Mouse (Mus musculus): ENCODE data around the gene Gm36028. TPM values are rescaled to one million over a fixed set of nuclear protein-coding genes. Genes with fewer than 3 reads are reported as not detected.

Gene Gm36028
- polyA plus RNA-seq (2012; rRNA removed) = 0.12 and 0.14 TPM in 2 replicates

DNA sequence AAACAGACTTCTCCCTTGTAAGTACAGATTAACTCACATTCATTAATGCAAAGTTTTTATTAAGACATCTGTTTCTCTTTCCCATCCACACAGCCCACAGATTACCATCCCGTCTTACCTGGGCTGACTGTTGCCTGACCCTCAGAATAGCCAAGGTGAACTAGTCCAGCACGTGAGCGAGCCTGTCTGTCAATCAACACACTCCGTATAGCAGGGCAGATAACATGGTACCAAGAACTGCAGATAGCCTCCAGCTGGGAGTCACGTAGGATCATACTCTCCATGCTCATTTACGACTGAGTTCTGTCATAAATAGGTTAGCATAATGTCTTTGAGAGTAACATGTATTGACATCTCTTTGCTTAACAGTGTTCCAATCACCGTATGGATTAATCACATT, at the start of gene Gm36028:
Gm36028 (minus strand) TSS at position 118 of the 400 bp plus-strand sequence.
- no peak for DNase-seq (ENCODE audit: low read depth)

DNA sequence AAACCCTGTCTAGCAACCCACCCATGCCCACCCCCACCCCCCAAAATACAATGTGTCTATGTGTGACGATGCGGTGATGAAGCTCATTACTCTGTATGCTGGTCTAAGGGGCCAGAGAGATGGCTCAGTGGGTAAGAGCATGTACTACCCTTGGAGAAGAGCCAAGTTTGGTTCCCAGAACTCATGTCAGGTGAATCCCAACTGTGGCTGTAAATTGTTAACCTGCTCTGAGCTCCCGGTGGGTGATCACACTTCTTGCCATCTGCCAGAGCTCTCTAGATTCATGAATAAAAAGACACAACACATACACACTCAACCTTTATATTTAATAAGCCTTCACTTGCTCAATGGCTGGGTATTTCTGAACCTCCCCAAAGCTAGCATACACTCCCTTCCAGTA, 45.5 kb upstream of the Gm36028 start:
- DNase-seq (ENCODE audit: low read depth) = no peak

DNA sequence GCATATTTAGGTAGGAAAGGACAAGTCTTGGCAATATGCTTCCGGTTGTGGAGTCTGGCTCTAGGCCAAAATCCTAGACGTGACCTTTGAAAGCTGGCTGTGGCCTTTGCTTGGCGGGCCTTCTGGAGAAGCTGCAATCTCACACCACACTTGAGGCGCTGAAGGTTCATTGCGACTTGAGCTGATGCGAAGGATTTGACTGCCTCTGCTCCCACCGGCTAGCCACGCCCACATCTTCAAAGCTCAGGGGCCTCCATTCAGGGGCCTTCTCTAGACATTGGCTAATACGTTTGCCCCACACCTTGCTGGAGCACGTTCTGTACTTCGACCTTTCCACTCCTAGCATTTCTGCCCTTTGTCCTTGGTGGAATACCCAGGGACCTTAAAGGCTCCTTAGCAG, 40.4 kb upstream of the Gm36028 start:
- no peak for DNase-seq (ENCODE audit: low read depth)

DNA sequence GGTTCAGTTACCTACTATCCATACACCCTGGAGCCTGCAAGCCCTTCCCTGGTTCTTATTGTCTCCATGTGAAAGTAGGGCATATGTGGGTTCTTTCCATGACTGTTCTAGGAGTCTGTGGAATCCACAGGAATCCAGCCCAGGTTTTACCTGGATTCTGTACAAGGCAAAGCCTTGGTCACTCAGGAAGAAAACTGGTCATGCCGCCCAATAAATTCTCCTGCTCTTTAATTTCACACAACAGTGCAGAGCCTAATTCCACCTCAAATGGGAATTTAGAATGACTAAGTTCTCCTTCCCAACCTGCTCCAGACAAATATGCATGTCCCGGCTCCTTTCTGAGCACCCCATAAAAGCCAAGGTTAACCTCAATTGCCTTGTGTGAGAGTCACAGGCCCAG, 38.4 kb upstream of the Gm36028 start:
- DNase-seq (ENCODE audit: low read depth) = no peak

DNA sequence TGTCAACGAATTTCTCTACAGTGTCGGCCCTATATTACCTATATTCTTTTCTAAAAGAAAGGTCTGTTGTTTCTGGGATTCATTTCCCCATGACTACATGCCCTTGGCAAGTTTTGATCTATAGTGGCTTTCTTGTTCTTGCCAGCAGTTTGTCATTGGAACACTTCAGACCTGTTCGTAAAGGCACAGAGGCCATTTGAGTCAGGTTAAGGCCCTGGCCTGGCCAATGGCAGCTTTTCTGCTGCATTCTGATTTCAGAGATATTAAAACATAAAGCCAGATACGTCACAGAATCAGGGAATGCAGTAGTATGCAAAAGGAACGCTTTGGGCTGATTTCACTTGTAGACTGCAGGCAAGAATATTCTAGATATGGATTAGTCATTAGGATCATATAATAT, 37.8 kb upstream of the Gm36028 start:
- no peak for DNase-seq (ENCODE audit: low read depth)

DNA sequence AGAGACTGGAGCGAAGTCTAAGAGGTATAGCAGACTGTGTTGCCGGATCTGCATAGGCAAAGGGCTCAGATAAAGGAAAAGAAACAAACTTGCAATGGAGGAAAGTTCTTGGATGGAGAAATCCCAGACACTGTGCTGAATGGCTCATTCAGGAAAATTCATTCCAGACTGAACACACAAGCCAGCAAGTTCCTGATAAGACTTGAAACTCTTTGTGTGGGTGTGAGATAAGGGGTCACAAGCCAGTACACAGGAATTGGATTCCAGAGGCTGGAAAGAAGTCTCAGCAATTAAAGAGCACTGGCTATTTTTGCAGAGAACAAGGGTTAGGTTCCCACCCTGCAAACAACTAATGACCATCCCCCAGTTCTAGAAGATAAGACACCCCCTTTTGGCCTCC, 33.0 kb upstream of the Gm36028 start:
- DNase-seq (ENCODE audit: low read depth) = no peak

DNA sequence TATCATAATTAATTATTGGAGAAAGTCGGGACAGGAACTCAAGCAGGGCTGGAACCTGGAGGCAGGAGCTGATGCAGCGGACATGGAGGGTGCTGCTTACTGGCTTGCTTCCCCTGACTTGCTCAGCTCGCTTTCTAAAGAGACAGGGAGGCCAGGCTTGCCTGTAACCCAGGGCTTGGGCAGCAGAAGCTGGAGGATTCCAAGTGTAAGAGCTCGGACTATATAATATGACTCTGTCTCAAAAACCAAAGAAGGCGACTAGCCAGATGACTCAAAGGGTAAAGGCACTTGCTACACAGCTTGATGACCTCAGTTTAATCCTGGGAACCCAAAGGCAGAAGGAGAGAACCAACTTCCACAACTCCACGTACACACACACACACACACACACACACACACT, 32.4 kb upstream of the Gm36028 start:
- no peak for DNase-seq (ENCODE audit: low read depth)

DNA sequence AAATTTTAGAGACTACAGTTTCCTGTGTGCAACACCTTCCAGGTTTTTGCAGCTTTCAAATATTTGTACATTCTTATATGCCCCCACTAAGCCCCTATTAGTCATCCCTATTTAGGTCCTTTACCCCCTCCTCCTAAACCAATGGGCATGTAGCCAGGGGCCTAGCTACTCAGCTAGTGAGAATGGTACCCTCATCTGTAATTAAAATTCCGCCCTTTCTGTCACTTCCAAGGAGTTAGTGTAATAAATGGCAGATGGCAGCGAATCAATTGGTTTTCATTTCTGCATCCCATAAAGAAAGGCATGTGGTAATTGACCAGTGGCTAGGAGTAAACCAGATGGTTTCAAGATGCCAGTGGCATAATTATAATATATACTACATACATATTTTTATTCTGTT, 31.7 kb upstream of the Gm36028 start:
- DNase-seq (ENCODE audit: low read depth) = no peak

DNA sequence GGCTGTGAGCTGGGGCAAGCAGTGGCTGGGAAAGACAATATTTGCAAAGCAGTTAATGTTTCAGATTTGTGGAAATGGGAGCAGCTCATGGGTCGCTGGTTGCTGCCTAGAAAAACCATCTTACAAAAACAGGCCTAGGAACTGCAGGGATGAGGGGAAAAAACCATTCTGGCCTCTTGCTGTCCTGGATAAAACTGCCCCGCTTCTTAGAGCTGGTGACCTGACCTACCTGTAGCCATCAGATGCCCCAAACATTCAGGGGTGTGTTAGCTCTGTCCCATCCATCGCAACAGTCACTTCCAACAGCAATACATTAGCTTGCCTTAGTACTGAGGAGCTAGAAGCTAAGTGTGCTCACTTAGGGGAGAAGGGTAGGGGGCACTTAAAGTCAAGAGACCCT, 28.0 kb upstream of the Gm36028 start:
- no peak for DNase-seq (ENCODE audit: low read depth)

DNA sequence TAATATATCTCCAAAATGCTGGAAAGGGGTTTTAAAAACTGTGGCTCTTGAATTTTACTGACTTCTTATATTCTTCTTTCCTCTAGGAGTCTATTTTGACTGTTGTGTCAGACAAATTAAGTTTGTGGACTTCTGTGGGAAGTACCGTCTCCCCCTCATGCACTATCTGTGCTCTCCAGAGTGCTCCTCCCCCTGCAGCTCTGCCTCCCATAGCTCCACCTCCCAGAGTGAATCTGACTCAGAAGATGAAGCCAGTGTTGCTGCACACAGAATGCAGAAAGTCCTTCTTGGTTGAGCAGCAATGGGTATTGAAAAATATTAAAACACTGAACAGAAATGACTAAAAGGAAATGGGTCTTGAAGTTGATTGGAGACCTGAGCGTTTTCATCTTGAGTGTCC, 20.2 kb upstream of the Gm36028 start:
- DNase-seq (ENCODE audit: low read depth) = no peak

DNA sequence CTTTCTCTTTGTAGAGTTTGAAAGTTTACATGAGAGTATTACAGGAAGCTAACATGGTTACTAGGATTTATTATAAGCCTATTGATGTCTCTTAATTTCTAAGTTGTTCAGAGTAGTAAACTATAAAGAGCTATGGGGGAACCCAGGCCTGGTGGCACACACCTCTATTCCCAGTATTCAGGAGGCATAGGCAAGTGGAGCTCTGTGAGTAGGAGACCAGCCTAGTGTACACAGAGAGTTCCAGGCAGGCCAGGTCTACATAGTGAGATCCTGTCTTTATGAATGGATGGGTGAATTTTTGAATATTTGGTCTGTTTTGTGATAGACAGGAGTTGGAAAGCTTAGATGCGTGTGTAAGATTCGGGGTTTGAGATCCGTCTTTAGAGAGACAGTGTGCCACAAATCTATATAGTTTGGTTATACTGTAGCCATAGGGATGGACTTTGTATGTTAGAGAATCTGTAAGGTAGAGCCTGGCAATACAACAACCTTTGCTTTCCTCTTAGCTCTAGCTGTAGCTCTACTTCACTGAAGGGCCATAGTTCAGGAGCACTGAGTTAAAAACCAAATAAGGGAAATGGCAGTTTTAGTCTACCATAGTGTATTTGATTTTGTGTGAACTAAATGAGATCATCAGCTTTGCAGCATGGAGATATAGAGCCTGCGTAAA, 18.9 kb upstream of the Gm36028 start:
- DNase-seq (ENCODE audit: low read depth) = no peak

DNA sequence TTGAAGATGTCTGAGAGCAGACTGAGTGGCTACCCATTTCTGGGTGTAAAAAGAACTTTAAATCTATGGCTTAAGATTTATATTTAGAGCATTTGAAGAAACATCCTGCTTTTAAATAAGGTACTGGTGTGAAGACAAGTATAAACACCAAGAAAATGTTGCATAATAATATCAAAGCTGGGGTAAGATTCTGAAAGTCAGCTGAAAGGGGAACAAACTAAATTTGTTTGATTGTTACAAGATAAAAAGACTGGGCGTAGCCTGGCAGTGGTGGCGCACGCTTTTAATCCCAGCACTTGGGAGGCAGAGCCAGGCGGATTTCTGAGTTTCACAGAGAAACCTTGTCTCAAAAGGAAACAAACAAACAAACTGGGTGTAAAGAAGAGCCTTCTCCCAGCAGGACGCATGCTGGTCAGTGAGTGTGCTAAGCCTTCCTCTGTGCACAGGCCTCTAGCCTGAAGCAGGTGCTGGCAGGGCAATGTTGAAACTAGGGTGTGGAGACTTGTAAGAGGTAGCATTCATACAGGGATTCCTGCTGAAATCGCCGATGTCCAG, 18.1 kb upstream of the Gm36028 start:
- no peak for DNase-seq (ENCODE audit: low read depth)

DNA sequence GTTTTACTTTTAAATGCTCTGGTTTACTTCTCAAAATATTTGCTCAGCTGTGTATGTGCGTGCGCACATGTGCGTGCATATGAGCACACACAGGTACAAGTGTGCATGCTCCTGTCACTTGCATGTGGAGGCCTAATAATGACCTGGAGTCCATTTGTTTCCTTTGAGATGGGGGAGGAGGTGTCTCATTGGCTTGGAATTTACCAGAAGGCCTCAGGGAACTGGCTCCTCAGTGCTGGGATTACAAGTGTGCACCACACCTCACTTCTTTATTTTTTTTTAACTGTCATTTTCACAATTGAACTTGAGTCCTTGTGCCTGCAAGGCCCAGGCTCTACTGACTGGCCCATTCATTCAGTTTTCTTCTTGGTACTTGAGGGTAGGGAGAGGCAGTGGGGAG, 16.5 kb upstream of the Gm36028 start:
- DNase-seq (ENCODE audit: low read depth) = no peak

DNA sequence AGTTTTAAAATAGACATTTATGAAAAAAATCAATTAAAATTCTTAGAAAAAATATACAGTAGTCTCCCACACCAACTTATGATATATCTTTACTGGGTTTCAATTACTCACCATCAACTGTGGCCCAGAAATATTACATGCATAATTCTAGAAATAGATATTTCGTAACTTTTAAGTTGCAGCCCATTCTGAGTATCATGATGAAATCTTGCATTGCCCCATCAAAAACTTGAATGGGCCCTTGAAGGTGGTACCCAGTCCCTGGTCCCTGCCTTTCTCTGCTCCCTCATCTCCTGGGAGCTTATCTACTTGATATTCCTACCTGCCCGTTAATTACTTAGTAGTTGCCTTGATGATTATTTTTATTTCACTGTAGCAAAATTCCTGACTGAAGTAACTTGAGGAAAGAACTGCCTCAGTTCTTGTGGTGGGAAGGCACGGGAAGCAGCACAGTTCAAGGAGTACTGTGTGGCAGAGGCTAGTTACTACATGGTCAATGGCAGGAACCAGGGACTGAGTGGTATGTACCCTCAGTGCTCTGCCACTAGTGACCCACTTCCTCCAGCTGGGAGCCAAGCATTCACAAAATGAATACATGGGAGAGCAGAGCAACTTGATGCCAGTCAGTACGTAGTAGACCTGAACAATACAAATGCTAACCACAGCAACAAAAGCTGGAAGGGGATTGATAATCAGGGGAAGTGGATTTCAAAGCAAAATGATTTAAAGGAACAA, 13.7 kb upstream of the Gm36028 start:
- no peak for DNase-seq (ENCODE audit: low read depth)

DNA sequence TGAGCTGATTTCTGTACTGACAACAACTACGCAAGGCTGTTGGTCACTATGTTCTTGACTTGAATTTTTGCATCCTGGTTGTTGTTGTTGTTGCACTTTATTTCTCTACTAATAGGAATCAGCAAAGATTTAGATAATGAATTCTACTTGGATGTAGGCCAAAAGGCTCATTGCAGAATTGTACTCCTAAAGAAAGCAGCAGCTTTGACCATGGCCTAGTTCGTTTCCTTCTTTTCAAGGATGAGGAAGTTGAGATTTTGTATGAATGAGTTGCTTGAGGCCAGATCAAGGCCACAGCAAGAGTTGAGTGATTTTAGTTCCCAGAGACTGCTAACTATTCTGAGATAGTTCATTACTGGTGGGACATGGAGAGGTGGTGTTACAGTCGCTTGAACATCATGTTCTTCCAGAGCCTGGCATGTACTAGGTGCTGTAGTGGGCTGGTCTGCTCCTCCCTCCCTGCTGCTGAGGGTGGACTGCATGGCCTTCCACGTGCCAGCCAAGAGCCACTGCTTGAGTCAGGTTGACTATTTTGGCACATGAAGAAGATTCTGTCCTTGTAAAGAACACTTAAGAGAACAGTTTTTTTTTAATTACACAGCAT, 10.3 kb upstream of the Gm36028 start:
- no peak for DNase-seq (ENCODE audit: low read depth)

DNA sequence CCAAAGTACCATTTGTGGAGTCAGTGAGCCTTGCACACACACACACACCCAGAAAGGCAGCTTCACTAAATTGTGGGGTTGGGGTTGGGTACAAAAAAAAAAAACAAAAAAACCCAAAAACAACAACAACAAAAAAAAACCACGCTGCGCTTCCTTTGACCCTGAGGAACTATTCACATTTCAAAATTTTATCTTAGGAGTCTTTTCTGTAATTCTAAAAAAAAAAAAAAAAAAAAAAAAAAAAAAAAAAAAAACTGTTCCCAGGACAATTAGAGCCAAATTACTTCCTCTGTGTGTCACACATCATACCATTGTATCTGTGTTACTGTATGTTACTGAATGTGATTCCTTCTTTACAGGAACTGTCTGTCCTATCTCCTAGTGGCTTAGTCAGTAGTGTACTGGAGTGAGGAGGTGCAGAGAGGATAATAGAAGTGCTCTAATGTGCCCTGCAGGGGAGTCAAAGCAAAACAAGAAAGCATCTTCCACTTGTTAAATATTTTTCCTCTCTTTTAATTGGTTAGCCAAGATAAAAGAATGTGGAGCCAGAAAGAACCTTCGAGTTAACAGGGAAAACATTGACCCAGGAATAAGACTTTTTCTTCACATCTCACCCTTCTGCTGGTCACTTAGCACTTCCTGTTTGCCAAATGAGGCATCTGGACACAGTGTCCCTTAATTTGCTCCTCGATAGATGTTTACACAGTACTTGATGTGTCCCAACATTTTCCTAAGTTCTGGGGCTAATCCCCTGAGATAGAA, 8.7 kb upstream of the Gm36028 start:
- DNase-seq (ENCODE audit: low read depth) = no peak

DNA sequence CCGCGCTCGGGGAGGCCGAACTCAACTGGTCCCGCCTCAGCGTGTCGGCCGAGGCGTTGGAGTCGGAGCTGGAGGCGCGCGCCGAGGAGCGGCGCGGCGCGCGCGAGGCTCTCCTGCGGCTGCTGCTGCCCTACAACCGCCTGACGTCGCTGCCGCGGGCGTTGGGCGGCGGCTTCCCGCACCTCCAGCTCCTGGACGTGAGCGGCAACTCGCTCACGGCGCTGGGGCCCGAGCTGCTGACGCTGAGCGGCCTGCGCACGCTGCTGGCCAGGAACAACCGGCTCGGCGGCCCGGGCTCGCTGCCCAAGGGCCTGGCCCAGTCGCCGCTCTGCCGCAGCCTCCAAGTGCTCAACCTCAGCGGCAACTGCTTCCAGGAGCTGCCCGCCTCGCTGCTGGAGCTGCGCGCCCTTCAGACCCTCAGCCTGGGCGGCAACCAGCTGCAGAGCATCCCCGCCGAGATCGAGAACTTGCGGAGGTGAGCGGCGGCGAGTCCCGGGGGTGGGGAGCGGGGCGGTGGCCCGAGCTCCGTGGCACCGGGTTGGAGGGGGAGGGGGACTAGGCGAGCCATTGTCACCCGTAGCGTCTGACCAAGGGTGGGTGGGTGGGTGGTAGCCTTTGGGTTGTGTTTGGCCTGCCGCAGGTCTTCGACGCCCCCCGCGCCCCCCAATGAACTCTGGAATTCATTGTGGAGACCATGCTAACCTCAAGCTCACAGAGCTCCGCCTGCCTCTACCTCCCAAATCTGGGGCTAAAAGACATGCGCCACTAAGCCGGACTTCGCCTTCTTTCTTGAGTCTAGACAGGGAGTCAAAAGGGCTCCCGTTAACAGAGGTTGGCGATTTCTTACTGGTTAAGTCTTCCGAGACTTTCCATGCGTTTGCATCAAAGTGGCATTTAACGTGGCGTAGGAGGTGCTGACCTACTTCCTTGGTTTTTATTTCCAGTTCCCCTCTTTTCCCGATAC, 7.8 kb upstream of the Gm36028 start:
- DNase-seq (ENCODE audit: low read depth) = no peak

DNA sequence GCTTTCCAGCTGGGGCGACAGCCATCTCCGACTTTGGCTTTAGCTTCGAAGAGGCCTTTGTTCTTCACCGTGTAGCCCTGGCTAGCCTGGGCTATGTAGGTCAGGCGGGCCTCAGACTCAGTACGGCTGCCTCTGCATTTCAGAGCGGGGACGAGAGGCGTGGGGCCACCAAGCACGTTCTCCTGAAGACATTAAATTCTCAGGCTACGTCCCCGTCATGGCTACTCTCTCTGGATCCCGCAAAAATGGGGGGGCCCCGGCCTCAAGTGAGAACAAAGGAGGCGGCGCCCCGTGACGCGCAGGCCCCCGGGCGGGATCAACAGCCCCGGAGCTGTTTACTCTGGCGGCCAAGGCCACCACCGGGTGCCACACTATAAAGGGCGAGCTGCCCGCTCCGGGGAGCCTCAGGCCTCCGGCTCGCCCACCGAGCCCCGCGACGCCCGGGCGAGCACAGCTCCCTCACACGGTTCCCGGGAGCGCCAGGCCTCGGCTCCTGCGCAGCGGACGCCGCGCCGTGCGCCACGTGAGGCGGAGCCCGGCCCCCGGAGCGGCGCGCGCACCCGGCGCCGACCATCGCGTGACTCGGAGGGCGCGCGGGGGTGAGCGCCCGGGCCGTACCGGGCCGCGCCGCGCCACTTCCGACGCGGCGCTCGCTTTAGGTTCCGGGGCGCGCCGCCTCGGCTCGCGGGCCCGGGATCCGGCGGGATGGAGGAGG, 7.0 kb upstream of the Gm36028 start, which contains the start of gene Lrrc58:
Lrrc58 (plus strand) TSS at position 599 of the 715 bp plus-strand sequence.
- no peak for DNase-seq (ENCODE audit: low read depth)

DNA sequence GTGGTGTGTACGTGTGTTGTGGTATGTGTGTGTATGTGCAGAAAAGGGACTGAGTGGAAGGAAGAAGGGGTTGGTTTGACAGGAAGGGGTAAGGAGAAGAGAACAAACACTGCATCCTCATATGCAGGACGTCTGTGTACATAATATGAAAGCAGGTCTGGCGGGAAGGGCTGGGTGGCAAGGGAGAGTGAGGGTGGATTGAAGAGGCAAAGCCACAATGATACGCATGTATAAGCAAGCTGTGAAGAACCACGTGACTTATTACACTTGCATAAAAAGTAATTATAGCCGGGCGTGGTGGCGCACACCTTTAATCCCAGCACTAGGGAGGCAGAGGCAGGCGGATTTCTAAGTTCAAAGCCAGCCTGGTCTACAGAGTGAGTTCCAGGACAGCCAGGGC, 4.9 kb upstream of the Gm36028 start:
- DNase-seq (ENCODE audit: low read depth) = no peak

DNA sequence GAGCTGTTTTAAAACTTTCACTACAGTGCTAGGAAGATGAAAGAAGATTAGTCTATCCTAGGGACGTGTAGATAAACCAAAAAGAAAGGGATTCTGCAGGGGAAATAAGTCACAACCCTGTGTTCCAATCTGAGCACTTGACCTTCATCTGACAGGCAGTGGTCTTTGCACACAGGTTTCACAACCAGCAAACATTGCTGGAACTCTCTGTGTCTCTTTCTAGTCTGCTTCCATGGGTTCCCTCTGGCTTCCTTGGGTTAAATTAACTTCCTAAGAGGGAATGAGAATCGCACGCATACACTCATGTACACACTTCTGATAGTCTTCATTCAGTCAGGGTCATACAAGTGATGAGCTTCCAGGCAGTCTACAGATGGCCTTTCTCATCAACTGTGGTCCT, 2.9 kb upstream of the Gm36028 start:
- DNase-seq (ENCODE audit: low read depth) = no peak

Data from gonadal fat pad, adult 2 months (tissue).